Mouse (Mus musculus) heart, adult 2 months (tissue): ENCODE results near the gene Gfm2.

ENCODE experiments used
- CTCF ChIP-seq: fragments of 200-600 bp; IDR thresholded peaks from 2 replicates; pipeline ENCODE4 v1.8.1; 2022; ENCODE audit warnings: antibody characterized with exemption, mild to moderate bottlenecking, moderate library complexity
- EP300 ChIP-seq: fragments of 200-500 bp; IDR thresholded peaks from 2 replicates; pipeline ENCODE4 v1.6.1; 2011; ENCODE audit warnings: low read depth, low read length, control low read depth; ENCODE audit not compliant: insufficient read depth
- POLR2A ChIP-seq: fragments of 200-500 bp; IDR thresholded peaks from 2 replicates; pipeline ENCODE4 v1.6.1; 2011; ENCODE audit warnings: mild to moderate bottlenecking, low read depth, low read length, control low read depth; ENCODE audit not compliant: insufficient read depth

GRCm38 (mm10) chr13:97180113-97180828 lies 42.5 kb downstream of the Gfm2 start:
- no peak for TF ChIP-seq CTCF
- no peak for TF ChIP-seq POLR2A
- no peak for TF ChIP-seq EP300
